Mouse (Mus musculus): ENCODE measurements around the gene Unc13b.

GRCm38 (mm10) chr4:43248909-43249308 lies 190.2 kb downstream of the Unc13b start:
- TF ChIP-seq CTCF (IDR thresholded peaks at IDR 0.05; ENCODE audit: extremely low read depth, insufficient read depth, insufficient read length, insufficient replicate concordance) (no peak), POLR2A (IDR thresholded peaks at IDR 0.05; ENCODE audit: low read depth, low read length) (no peak)

Data from spleen, adult 2 months (tissue).